Mouse (Mus musculus): Measurements from ENCODE around the gene Chchd3.

- TF ChIP-seq POLR2A (IDR thresholded peaks at IDR 0.05; ENCODE audit: low read depth, low read length): no peak
- TF ChIP-seq CTCF (conservative IDR thresholded peaks at IDR 0.05; ENCODE audit: insufficient read depth, insufficient read length, low read depth, low read length): no peak
These were observed 81.2 kb downstream of the Chchd3 start for GRCm38 (mm10) chr6:32978811-32979210.

Measured in kidney, adult 2 months (tissue).